Mouse (Mus musculus): ENCODE results near the gene Mepce. TPM values are rescaled to one million over a fixed set of nuclear protein-coding genes. Genes with fewer than 3 reads are reported as not detected.

Gene Mepce
- polyA plus RNA-seq, 1 experiment from 2014 or later: 6.2 TPM

DNA sequence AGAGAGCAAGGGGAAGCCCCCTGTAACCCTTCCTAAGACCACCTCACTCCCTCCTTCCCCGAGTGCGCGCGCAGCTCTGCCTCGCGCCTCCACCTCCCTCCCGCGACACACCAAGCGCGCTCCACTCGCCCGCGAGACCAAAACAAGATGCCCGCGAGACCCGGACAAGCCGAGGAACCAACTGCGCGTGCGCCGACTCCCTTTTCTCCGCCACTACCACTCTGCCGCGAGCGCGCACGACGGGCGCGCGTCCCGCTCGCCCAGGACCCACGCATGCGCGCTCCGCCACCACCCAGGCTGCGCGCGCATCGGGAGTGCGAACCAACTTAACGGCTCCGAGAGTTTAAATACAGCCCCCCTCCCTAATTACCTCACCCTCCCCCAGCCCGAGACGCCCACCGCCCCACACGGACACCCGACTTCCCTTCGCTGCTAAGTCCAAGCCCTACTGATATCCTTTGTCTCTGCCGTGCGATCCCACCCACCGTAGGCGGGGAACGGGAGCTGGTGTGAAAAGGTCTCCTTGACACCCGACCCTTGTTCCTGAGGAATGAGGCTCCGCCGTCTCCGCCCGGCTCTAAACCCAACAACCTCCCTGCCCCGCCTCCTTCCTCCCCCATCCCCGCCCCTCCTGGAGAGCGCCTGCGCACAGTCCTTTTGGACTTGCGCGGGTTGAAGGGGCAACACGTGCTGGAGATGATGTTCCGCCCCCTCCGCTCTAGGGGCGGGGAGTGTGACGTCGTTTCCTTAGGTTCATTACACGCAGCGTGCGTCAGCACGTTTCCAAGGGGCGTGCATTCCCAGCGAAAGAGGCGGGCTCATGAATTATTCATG lies 1.1 kb downstream of the Mepce start:
- H3K4me1 ChIP-seq: peaks cover 36% of the 10 kb centered on the region
- H3K4me2 ChIP-seq: peak overlapping the region; percentile 97
- peak overlapping the region; percentile 90 for H3K4me3 ChIP-seq
- ATAC-seq (ENCODE audit: extremely low read depth, insufficient number of reproducible peaks, low FRiP score, low TSS enrichment): peak; percentile 89
- no peaks in the 10 kb centered on the region for H3K9me3 ChIP-seq
- under 1% methylated on average over 79 of the region's 79 CpGs for WGBS
- peaks cover 37% of the 10 kb centered on the region for H3K36me3 ChIP-seq
- no peaks in the 10 kb centered on the region for H3K27me3 ChIP-seq (replicated peaks)
- peak overlapping the region; percentile 98 for H3K27ac ChIP-seq (replicated peaks)
- H3K9ac ChIP-seq: peak overlapping the region; percentile 98

DNA sequence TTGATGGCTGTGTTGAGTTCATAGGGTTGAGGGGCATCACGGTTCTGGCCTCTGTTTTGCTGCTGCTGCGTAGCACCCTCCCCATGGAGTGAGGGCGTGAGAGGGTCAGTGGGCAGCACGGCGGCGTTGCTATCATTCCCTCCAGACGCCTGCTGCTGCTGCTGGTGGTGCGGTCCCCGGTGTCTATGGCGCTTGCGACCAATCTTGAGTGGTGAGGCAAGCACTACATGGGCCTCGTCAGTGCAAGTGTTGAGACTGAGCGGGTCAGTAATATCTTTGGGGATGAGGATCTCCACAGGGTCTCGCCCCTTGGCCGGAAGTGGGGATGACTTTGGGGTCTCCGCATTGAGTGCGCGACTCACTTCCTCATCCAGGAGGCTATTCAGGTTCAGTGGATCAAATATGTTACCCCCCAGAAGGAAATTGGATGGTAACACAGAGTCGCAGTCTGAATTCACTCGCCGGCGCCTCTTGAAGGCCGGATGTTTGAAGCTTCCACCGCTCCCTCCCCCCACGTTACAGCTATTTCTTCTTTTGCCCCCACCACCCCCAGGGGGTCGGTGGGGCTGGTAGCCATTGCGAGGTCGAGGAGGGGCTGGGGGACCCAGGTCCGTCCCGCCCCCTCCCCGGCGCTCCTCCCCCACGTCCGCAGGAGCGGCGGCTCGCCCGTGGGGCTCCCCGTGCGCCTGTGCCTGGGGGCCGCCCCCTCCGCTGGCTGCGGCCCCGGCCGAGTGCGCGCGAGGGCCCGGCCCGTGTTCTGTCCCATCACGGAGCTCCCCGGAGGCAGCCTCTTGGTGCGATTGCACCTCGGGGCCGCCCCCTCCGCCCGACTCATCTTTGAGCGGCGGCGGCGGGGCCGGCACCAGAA lies 2.1 kb downstream of the Mepce start:
- H3K4me2 ChIP-seq: peak overlapping the region; percentile 79
- no peaks in the 10 kb centered on the region for H3K9me3 ChIP-seq
- WGBS: under 1% methylated on average over 51 of the region's 62 CpGs
- H3K9ac ChIP-seq: peak overlapping the region; percentile 98
- no peaks in the 10 kb centered on the region for H3K27me3 ChIP-seq (replicated peaks)
- ATAC-seq (ENCODE audit: extremely low read depth, insufficient number of reproducible peaks, low FRiP score, low TSS enrichment): peak; percentile 5; the same call in 1 of the 2 replicates
- H3K36me3 ChIP-seq: peaks cover 46% of the 10 kb centered on the region
- H3K27ac ChIP-seq (replicated peaks): peak overlapping the region; percentile 98
- H3K4me3 ChIP-seq: peak overlapping the region; percentile 90
- peaks cover 37% of the 10 kb centered on the region for H3K4me1 ChIP-seq

DNA sequence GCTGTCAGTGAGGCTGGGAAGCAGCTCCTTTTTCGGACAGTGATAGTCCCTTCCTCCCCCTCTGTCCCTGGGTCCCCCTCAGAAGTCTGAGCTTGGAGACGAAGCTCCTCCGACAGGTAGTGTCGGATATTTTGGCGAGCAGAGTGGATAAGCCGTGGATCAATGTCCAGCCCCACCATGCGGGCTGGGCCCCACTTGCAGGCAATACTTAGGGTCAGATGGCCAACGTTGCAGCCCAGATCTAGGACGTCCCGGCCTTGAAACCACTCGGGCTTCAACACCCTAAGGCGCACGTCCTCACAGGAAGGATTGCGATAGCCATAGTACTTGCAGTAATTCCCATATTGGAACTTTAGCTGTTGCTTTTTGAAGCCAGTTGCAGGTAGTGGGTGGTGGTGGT lies 2.9 kb downstream of the Mepce start:
- ATAC-seq (ENCODE audit: extremely low read depth, insufficient number of reproducible peaks, low FRiP score, low TSS enrichment): no peak
- no peaks in the 10 kb centered on the region for H3K27me3 ChIP-seq (replicated peaks)
- peak overlapping the region; percentile 79 for H3K4me2 ChIP-seq
- H3K4me3 ChIP-seq: peak overlapping the region; percentile 90
- H3K9ac ChIP-seq: peak overlapping the region; percentile 98
- H3K27ac ChIP-seq (replicated peaks): peak overlapping the region; percentile 98
- 73% methylated on average over 14 of the region's 14 CpGs for WGBS
- peaks cover 46% of the 10 kb centered on the region for H3K4me1 ChIP-seq
- no peaks in the 10 kb centered on the region for H3K9me3 ChIP-seq
- peaks cover 51% of the 10 kb centered on the region for H3K36me3 ChIP-seq

DNA sequence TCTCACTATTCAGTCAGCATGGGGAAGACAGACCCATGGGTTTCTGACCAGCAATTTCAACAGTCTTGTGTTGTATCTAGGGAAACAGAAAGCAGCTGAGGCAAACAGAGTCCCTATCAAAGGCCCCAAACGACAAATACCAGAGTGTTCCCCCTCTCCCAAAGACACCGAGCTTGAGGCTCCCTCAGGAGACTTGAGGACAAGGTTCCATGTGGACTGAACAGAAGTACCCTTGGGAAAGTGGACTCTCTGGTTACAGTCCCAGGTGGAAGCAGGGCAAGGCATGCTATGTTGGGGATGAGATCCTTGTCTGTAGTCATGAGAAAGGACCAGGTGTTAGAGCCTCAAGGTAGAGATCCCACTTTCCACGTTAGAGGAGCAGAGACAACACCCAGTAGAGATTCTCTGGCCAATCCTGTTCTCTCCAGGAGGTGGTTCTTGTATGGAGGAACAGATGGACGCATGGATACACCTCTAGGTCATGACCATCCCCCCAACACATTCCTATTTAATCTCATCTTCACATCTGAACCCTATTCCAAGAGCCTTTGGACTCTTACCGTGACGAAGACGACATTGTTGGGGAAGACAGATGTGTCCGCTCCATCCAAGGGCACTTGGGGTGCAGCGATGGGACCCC lies 3.4 kb downstream of the Mepce start:
- Histone ChIP-seq H3K9ac (peak overlapping the region; percentile 98), H3K27me3 (replicated peaks) (no peaks in the 10 kb centered on the region), H3K4me3 (peak overlapping the region; percentile 90), H3K4me2 (peak overlapping the region; percentile 79), H3K27ac (replicated peaks) (no peak overlapping the region), H3K4me1 (peaks cover 48% of the 10 kb centered on the region), H3K36me3 (peaks cover 51% of the 10 kb centered on the region), H3K9me3 (no peaks in the 10 kb centered on the region)
- 60% methylated on average over 9 of the region's 9 CpGs for WGBS
- no peak for ATAC-seq (ENCODE audit: extremely low read depth, insufficient number of reproducible peaks, low FRiP score, low TSS enrichment)

DNA sequence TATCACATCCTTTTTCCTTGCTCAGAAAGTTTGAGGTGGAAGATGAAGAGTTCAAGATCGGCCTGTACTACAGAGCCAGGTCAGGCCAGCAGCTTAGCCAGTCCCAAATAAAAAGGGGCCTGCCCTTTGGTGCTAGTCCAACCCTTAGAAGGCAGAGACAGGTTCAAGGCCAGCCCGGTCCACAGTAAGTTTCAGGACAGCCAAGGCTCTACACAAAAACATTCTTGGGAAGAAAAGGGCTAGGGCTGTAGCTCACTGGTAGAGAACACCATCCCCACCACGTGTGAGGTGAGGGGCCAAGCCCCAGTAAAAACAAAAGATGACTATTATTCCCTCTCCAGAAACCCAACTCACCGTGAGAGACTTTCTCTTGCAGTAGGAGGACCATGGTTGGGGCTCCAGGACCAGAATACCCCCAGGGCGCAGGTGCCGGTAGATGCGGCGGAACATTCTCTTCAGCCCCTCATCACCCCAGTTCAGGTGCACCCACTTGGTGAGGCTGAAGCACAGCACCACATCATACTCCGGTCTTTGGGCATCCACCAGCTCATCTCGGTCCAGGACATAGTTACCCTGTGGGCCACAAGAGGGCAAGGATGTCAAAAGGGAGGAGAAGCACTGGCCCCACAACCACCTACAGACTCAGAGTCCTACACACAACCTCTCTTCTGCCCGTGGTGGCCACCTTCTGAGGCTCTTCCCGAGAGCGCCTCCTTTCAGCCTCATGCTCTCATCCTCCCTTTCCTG lies 4.5 kb downstream of the Mepce start:
- Histone ChIP-seq H3K4me1 (peaks cover 49% of the 10 kb centered on the region), H3K36me3 (peaks cover 51% of the 10 kb centered on the region), H3K27me3 (replicated peaks) (no peaks in the 10 kb centered on the region), H3K27ac (replicated peaks) (no peak overlapping the region), H3K9ac (peak overlapping the region; percentile 98), H3K4me2 (peak overlapping the region; percentile 79), H3K9me3 (no peaks in the 10 kb centered on the region), H3K4me3 (peak overlapping the region; percentile 90)
- WGBS: 81% methylated on average over 13 of the region's 13 CpGs
- ATAC-seq (ENCODE audit: extremely low read depth, insufficient number of reproducible peaks, low FRiP score, low TSS enrichment): no peak

DNA sequence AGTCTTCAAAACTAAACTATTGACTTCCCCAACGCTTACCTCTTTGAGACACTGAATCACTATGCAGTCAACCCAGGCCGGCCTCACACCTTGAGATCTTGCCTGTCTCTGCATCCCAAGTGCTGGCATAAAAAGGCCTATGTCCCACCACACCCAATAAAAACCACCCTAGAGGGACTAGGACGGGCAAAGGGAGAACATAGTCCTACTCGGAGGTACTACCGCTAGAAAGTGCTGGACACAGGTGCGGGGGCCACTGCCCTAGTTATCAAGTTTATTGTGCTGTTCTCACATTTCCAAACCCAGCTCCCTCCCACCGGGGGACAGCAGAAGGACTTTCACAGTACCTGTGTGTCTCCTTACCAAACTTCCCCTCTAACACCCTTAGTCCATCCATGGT lies 5.8 kb downstream of the Mepce start:
- H3K27me3 ChIP-seq (replicated peaks): no peaks in the 10 kb centered on the region
- no peak for ATAC-seq (ENCODE audit: extremely low read depth, insufficient number of reproducible peaks, low FRiP score, low TSS enrichment)
- H3K9ac ChIP-seq: peak overlapping the region; percentile 29; the same call in 1 of the 2 replicates
- H3K4me2 ChIP-seq: no peak overlapping the region
- no peak overlapping the region for H3K27ac ChIP-seq (replicated peaks)
- no peak overlapping the region for H3K4me3 ChIP-seq
- WGBS: 92% methylated on average over 7 of the region's 7 CpGs
- peaks cover 51% of the 10 kb centered on the region for H3K36me3 ChIP-seq
- no peaks in the 10 kb centered on the region for H3K9me3 ChIP-seq
- peaks cover 50% of the 10 kb centered on the region for H3K4me1 ChIP-seq

DNA sequence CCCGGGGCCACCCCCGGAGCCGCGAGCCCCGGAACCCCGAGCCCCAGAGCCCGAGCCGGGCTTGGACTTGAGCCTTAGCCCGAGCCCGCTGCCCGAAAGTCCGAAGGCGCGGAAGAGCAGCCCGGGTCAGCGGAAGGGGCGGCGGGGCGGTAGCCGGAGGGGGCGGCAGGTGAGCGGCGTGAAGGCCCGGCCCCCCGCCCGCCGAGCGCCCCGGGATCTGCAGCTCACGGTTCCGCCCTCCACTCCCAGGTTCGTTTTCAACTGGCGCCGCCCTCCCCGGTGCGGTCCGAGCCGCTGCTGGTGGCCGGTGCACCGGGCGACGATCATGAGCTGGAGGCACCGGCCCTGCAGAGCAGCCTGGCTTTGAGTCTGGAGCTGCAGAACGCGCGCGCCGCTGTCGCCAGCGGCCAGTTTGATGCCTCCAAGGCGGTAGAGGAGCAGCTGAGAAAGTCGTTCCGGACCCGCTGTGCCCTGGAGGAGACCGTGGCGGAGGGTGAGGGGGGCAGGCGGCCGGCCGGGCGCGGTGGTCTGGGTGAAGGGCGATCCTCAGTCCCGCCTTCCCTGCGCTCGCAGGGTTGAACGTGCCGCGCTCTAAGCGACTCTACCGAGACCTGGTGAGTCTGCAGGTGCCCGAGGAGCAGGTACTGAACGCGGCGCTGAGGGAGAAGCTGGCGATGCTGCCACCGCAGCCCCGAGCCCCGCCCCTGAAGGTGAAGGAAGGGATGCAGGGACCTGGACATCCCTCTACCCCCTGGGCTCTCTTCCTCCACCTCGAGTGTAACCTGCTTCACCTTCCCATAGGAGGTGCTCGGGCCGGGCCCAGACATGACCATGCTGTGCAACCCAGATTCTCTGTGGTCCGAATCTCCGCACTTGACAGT lies 8.2 kb downstream of the Mepce start:
- H3K4me3 ChIP-seq: peak overlapping the region; percentile 100
- 1% methylated on average over 80 of the region's 83 CpGs for WGBS
- peak overlapping the region; percentile 97 for H3K9ac ChIP-seq
- peaks cover 47% of the 10 kb centered on the region for H3K4me1 ChIP-seq
- H3K27me3 ChIP-seq (replicated peaks): no peaks in the 10 kb centered on the region
- peaks cover 43% of the 10 kb centered on the region for H3K36me3 ChIP-seq
- ATAC-seq (ENCODE audit: extremely low read depth, insufficient number of reproducible peaks, low FRiP score, low TSS enrichment): peak; percentile 31; the same call in 1 of the 2 replicates
- H3K27ac ChIP-seq (replicated peaks): peak overlapping the region; percentile 94
- H3K9me3 ChIP-seq: no peaks in the 10 kb centered on the region
- H3K4me2 ChIP-seq: peak overlapping the region; percentile 99

DNA sequence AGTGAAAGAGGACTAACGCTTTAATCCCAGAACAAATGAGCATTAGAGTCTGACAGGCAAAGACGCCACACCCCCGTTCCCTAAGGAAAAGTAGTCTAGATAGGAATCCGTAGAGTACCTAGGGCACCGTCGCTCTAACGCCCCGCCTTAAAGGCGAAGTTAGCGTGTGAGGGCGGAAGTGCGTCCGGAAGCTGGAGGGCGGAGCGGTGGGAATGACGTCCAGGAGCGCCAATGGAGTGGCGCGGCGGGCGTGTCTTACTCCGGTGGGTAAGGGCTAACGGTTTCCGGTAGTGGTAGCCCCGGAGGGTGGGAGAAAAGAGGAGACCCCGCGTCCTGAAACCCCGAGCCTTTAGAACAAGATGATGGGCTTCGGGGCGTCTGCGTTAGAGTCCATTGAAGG lies 8.8 kb downstream of the Mepce start, which contains the start of gene Ppp1r35:
Gene Ppp1r35 (plus strand): TSS at position 215 of the 400 bp plus-strand sequence.
- Histone ChIP-seq H3K9ac (peak within 1 kb of the TSS; percentile 97), H3K27me3 (replicated peaks) (no peaks in the 10 kb centered on the region), H3K36me3 (peaks cover 36% of the 10 kb centered on the region), H3K27ac (replicated peaks) (peak within 1 kb of the TSS; percentile 94), H3K4me2 (peak within 1 kb of the TSS; percentile 99), H3K9me3 (no peaks in the 10 kb centered on the region), H3K4me3 (peak within 1 kb of the TSS; percentile 100), H3K4me1 (peaks cover 40% of the 10 kb centered on the region)
- WGBS: under 1% methylated on average over 31 of the region's 31 CpGs
- peak; percentile 80 for ATAC-seq (ENCODE audit: extremely low read depth, insufficient number of reproducible peaks, low FRiP score, low TSS enrichment)

DNA sequence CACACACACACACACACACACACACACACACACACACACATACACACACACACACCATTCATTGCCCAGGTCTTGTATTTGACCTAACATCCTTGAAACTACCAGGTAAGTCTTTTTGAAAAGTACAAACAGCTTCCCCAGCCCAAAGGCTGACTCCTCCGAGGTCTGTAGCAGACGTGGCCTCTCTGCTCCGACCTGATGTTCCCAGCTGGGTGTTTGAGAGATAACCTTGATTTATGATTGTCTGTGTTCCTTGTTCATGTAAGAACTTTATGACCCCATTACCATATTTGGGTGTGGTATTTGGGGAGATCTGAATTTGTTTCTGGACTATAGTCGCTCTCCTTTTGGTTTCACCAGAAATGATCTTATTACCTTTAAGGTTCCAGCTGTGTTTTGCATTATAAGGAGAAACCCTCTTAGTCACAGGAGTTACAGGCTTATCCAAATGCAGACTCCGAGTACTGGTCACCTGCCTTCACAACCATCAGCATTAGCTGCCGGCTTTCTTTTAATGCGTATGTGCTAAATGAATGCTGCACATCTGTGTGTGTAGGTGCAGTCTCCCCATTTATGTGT lies 10.1 kb downstream of the Mepce start:
- Histone ChIP-seq H3K27me3 (replicated peaks) (no peaks in the 10 kb centered on the region), H3K4me2 (no peak overlapping the region), H3K4me3 (no peak overlapping the region), H3K9ac (no peak overlapping the region), H3K4me1 (peaks cover 29% of the 10 kb centered on the region), H3K27ac (replicated peaks) (no peak overlapping the region), H3K36me3 (peaks cover 24% of the 10 kb centered on the region), H3K9me3 (no peaks in the 10 kb centered on the region)
- no peak for ATAC-seq (ENCODE audit: extremely low read depth, insufficient number of reproducible peaks, low FRiP score, low TSS enrichment)
- 77% methylated on average over 7 of the region's 7 CpGs for WGBS
